Mouse (Mus musculus) liver, postnatal 0 days (tissue): ENCODE measurements around the gene Pdxdc1.

ENCODE experiments used
- CTCF ChIP-seq: sonication (generic); IDR thresholded peaks from 2 replicates; pipeline ENCODE4 v1.5.1; 2016; ENCODE audit warnings: antibody characterized with exemption, low read depth
- EP300 ChIP-seq: IDR thresholded peaks from 2 replicates; pipeline ENCODE4 v1.6.1; 2016; ENCODE audit warnings: antibody characterized with exemption, low read depth, mild to moderate bottlenecking

- TF ChIP-seq CTCF (no peak), EP300 (no peak)
Measured at GRCm38 (mm10) chr16:13883094-13883774, 19.7 kb downstream of the Pdxdc1 start.
